Comparison of ENCODE assay signal across 18 mouse cellular contexts in the genomic region with DNA sequence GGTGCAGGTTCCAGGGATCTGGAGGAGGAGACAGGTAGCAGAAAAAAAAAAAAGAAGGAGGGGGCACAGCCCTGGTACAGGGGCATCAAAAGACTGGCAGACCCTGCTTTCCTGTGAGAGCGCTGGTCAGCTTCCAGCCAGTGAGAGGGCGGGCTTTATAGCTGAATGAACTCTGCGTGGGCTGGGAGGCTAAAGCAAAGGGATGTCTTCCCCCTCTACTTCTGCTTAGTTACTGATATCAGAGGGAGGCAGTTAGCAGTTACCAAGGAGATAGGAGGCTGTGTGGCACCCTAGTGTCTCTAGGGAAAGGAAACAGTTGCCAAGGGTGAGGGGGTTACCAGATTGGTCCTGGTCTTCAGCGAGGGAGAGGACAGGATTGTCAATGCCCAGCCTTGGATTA. TPM values are rescaled to one million over a fixed set of nuclear protein-coding genes. Genes with fewer than 3 reads are reported as not detected.
DNase-seq lines count a peak whose midpoint lies in the region; ATAC-seq and TF ChIP-seq lines count a peak whose summit lies in the region.
"Had no signal": no experiment of that assay in that cellular context is flagged by ENCODE, and none has a peak within 500 bp of the region (broad histone marks: within the 10 kb centered on the region; RNA-seq: fewer than 3 reads in every experiment).

No protein-coding gene starts in this region.

- no peaks in the 10 kb centered on the region for H3K36me3 ChIP-seq in hindbrain, embryonic 13.5 days
- no peaks in the 10 kb centered on the region for H3K36me3 ChIP-seq in hindbrain, embryonic 14.5 days (replicated peaks; ENCODE audit: control insufficient read depth, insufficient read depth)
- H3K36me3 ChIP-seq: heart, embryonic 15.5 days; stomach, embryonic 15.5 days had no signal

- 0 out of 2 replicates have a peak overlapping the region, but pooled peaks have one; percentile 24 for H3K9ac ChIP-seq in hindbrain, embryonic 13.5 days
- no peak overlapping the region for H3K9ac ChIP-seq in hindbrain, embryonic 14.5 days
- H3K9ac ChIP-seq: heart, embryonic 15.5 days; limb, embryonic 15.5 days; lung, embryonic 14.5 days; stomach, embryonic 15.5 days had no signal

- TF ChIP-seq CTCF in layer of hippocampus, adult 2 months (conservative IDR thresholded peaks at IDR 0.05) = no peak
- TF ChIP-seq CTCF in brain, embryonic 14.5 days (IDR thresholded peaks at IDR 0.05; ENCODE audit: borderline replicate concordance, extremely low read depth, insufficient read depth, insufficient read length) = no peak

- no peak overlapping the region for H3K27ac ChIP-seq in hindbrain, embryonic 13.5 days
- no peak overlapping the region for H3K27ac ChIP-seq in hindbrain, embryonic 14.5 days
- peak overlapping the region; percentile 89 for H3K27ac ChIP-seq in layer of hippocampus, adult 2 months
- H3K27ac ChIP-seq: heart, embryonic 15.5 days; limb, embryonic 15.5 days; stomach, embryonic 15.5 days had no signal

- H3K27me3 ChIP-seq in hindbrain, embryonic 13.5 days = peaks cover 22% of the 10 kb centered on the region; the same call in 1 of the 2 replicates
- H3K27me3 ChIP-seq in hindbrain, embryonic 14.5 days (ENCODE audit: control insufficient read depth, insufficient read depth, low read length) = no peaks in the 10 kb centered on the region
- H3K27me3 ChIP-seq: limb, embryonic 15.5 days; stomach, embryonic 15.5 days had no signal

- no peak overlapping the region for H3K4me2 ChIP-seq in hindbrain, embryonic 13.5 days
- no peak overlapping the region for H3K4me2 ChIP-seq in hindbrain, embryonic 14.5 days (replicated peaks)

- peaks cover 39% of the 10 kb centered on the region for H3K4me1 ChIP-seq in hindbrain, embryonic 13.5 days (replicated peaks)
- peaks cover 29% of the 10 kb centered on the region for H3K4me1 ChIP-seq in hindbrain, embryonic 14.5 days (replicated peaks; ENCODE audit: control insufficient read depth, insufficient read depth, low read length)

- ATAC-seq in hindbrain, embryonic 13.5 days (ENCODE audit: low FRiP score) = no peak
- ATAC-seq in hindbrain, embryonic 14.5 days (ENCODE audit: low FRiP score) = no peak
- ATAC-seq: inflammation-experienced regulatory T-cells, adult 6 months had no signal

- 35% methylated on average over 4 of the region's 4 CpGs for WGBS in hindbrain, embryonic 13.5 days
- 36% methylated on average over 4 of the region's 4 CpGs for WGBS in hindbrain, embryonic 14.5 days

- no peak overlapping the region for H3K4me3 ChIP-seq in hindbrain, embryonic 13.5 days
- H3K4me3 ChIP-seq in hindbrain, embryonic 14.5 days (replicated peaks; ENCODE audit: low read length) = no peak overlapping the region
- H3K4me3 ChIP-seq in layer of hippocampus, adult 2 months = no peak overlapping the region
- H3K4me3 ChIP-seq: heart, embryonic 15.5 days; limb, embryonic 15.5 days; stomach, embryonic 15.5 days had no signal

- DNase-seq in hindbrain, embryonic 14.5 days (ENCODE audit: low spot score) = no peak
- peak; percentile 47 to 61 for DNase-seq in layer of hippocampus, adult 2 months (ENCODE audit: low spot score in 2 of 2)
- no peak for DNase-seq in layer of hippocampus, adult 9-10 months (ENCODE audit: low spot score)
- peak; percentile 58 for DNase-seq in brain, embryonic 14.5 days (ENCODE audit: low read depth)
- peak; percentile 37 to 50 for DNase-seq in kidney, postnatal 4 days
- DNase-seq in right cerebral cortex, postnatal 10 days (ENCODE audit: low spot score in 2 of 2) = no peak
- no peak for DNase-seq in heart, adult 9 months (ENCODE audit: low spot score in 2 of 2)
- DNase-seq: adrenal gland, postnatal 25 days; gastrocnemius, postnatal 36 days; lung, embryonic 14.5 days; thymus, postnatal 14 days had no signal

- H3K9me3 ChIP-seq in hindbrain, embryonic 13.5 days = no peaks in the 10 kb centered on the region
- H3K9me3 ChIP-seq in hindbrain, embryonic 14.5 days (ENCODE audit: control insufficient read depth, low read length) = no peaks in the 10 kb centered on the region
- H3K9me3 ChIP-seq: heart, embryonic 15.5 days; limb, embryonic 15.5 days; megakaryocyte, embryonic 14.5 days; stomach, embryonic 15.5 days had no signal

- TF ChIP-seq POLR2A in brain, embryonic 14.5 days (IDR thresholded peaks at IDR 0.05; ENCODE audit: borderline replicate concordance, extremely low read depth, insufficient read depth, insufficient read length, poor library complexity, severe bottlenecking) = no peak

RNA-seq across cellular contexts. Expression of gene Pdzd3, which starts 0.8 kb away (rescaled TPM):
- 0.17 and 0.48 TPM in 2 replicates for polyA plus RNA-seq in hindbrain, embryonic 13.5 days (2015; fragmentation: Nextera tagmentation; extraction: Ambion mirVana)
- polyA plus RNA-seq in hindbrain, embryonic 14.5 days (2014; fragmentation: Nextera tagmentation; extraction: Ambion mirVana) = 0.46 and 1.1 TPM in 2 replicates
- 1 to 10 TPM; 1.1 to 1.5 TPM for total RNA-seq in layer of hippocampus, adult 2 months (2021)
- 0.57 and 0.78 TPM in 2 replicates for polyA plus RNA-seq in brain, embryonic 14.5 days (2012; rRNA removed)
- total RNA-seq: common myeloid progenitor, adult 5-6 weeks had no signal

RNA-seq across cellular contexts. Expression of gene Ccdc153, which starts 10.0 kb away (rescaled TPM):
- not detected in 2 replicates for polyA plus RNA-seq in hindbrain, embryonic 13.5 days (2015; fragmentation: Nextera tagmentation; extraction: Ambion mirVana)
- not detected in 2 replicates for polyA plus RNA-seq in hindbrain, embryonic 14.5 days (2014; fragmentation: Nextera tagmentation; extraction: Ambion mirVana)
- 1 to 10 TPM; 3.6 to 4.1 TPM for total RNA-seq in layer of hippocampus, adult 2 months (2021)
- polyA plus RNA-seq in brain, embryonic 14.5 days (2012; rRNA removed) = 0.15 TPM in 1 of 2 replicates, not detected in the other
- total RNA-seq: common myeloid progenitor, adult 5-6 weeks; gastrocnemius, postnatal 36 days had no signal
- polyA plus RNA-seq: inflammation-experienced regulatory T-cells, adult 6 months; limb, embryonic 15.5 days; lung, embryonic 14.5 days had no signal

RNA-seq across cellular contexts. Expression of gene Cbl, which starts 16.6 kb away (rescaled TPM):
- polyA plus RNA-seq in hindbrain, embryonic 13.5 days (2015; fragmentation: Nextera tagmentation; extraction: Ambion mirVana) = 21.5 and 24.4 TPM in 2 replicates
- 22.4 and 22.9 TPM in 2 replicates for polyA plus RNA-seq in hindbrain, embryonic 14.5 days (2014; fragmentation: Nextera tagmentation; extraction: Ambion mirVana)
- total RNA-seq in layer of hippocampus, adult 2 months (2021) = 10 to 100 TPM; 61.7 to 66.5 TPM
- 24.5 and 30.7 TPM in 2 replicates for polyA plus RNA-seq in brain, embryonic 14.5 days (2012; rRNA removed)

RNA-seq across cellular contexts. Expression of gene Nlrx1, which starts 18.0 kb away (rescaled TPM):
- 4.4 TPM in 2 replicates for polyA plus RNA-seq in hindbrain, embryonic 13.5 days (2015; fragmentation: Nextera tagmentation; extraction: Ambion mirVana)
- 4.4 and 5.1 TPM in 2 replicates for polyA plus RNA-seq in hindbrain, embryonic 14.5 days (2014; fragmentation: Nextera tagmentation; extraction: Ambion mirVana)
- 10 to 100 TPM; 11.6 to 13.9 TPM for total RNA-seq in layer of hippocampus, adult 2 months (2021)
- polyA plus RNA-seq in brain, embryonic 14.5 days (2012; rRNA removed) = 4.0 and 4.5 TPM in 2 replicates

RNA-seq across cellular contexts. Expression of gene Abcg4, which starts 38.0 kb away (rescaled TPM):
- polyA plus RNA-seq in hindbrain, embryonic 13.5 days (2015; fragmentation: Nextera tagmentation; extraction: Ambion mirVana) = 18.0 and 20.1 TPM in 2 replicates
- 21.7 and 24.4 TPM in 2 replicates for polyA plus RNA-seq in hindbrain, embryonic 14.5 days (2014; fragmentation: Nextera tagmentation; extraction: Ambion mirVana)
- 10 to 100 TPM; 67.9 to 71.4 TPM for total RNA-seq in layer of hippocampus, adult 2 months (2021)
- 72.9 and 77.1 TPM in 2 replicates for polyA plus RNA-seq in brain, embryonic 14.5 days (2012; rRNA removed)
- polyA plus RNA-seq: inflammation-experienced regulatory T-cells, adult 6 months had no signal

Comparison
In these comparisons a context has a peak if more than half of its experiments do, and no peak if none do; other contexts are left out.
1. DNase-seq: peak in layer of hippocampus, adult 2 months (2 of 2), brain, embryonic 14.5 days (single experiment) and kidney, postnatal 4 days (2 of 2); none in hindbrain, embryonic 14.5 days (single experiment), layer of hippocampus, adult 9-10 months (single experiment), right cerebral cortex, postnatal 10 days (0 of 2) and heart, adult 9 months (0 of 2).